Mouse (Mus musculus) frontal cortex, postnatal 25 days (tissue): ENCODE measurements around the gene 4930503E14Rik.
"Not testable (repeated sequence)": the region's sequence is repeated elsewhere in the genome, so short reads cannot be mapped to it uniquely, and the experiment has no call there.

ENCODE experiments used
- DNase-seq, 2 experiments: peaks; one replicate each; pipeline ENCODE4 v3.0.0; 2022; ENCODE audit warnings: low spot score in 2 of 2

Gene 4930503E14Rik

GRCm38 (mm10) chr14:44213154-44213553 lies at the start of gene 4930503E14Rik:
4930503E14Rik (minus strand) TSS chr14:44213254.
- not testable (repeated sequence) for DNase-seq

- DNase-seq: no peak
Observed at GRCm38 (mm10) chr14:44248039-44248438, 35.0 kb upstream of the 4930503E14Rik start.

GRCm38 (mm10) chr14:44197361-44197760 lies 15.7 kb downstream of the 4930503E14Rik start, which contains the start of gene Gm8212:
Gm8212 (plus strand) TSS chr14:44197661.
- DNase-seq: not testable (repeated sequence)

- DNase-seq: not testable (repeated sequence)
Observed at GRCm38 (mm10) chr14:44123551-44123950, 89.5 kb downstream of the 4930503E14Rik start, which contains the start of gene Gm3327. Gm3327 (plus strand) TSS chr14:44123851.
